Mouse (Mus musculus): Measurements from ENCODE around the gene Atp6v0b. TPM values are rescaled to one million over a fixed set of nuclear protein-coding genes. Genes with fewer than 3 reads are reported as not detected.

Atp6v0b gene
- polyA plus RNA-seq, 1 experiment from 2014 or later = 256 TPM

DNA sequence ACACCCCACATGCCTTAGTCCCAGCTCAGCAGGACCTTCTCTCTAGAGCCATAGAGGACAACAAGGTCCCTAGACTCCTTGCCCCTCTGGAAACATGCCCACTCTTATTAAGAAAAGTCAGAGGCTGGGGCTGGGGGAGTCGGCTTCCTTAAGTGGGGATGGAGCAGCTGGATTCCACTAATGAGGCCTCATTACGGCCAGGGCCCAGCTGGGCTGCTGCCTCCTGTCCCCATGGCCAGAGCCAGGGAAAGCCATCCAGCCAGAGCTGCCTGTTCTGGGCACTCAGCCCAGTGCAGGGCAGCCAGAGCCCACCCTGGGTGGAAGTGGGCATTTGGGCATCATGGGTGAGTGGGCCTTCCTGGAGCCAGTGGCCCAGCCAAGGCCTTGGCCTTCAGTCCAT, 40.1 kb downstream of the Atp6v0b start:
- Histone ChIP-seq H3K4me1 (peaks cover 24% of the 10 kb centered on the region), H3K27ac (replicated peaks) (peak overlapping the region; percentile 35), H3K4me3 (no peak overlapping the region), H3K36me3 (no peaks in the 10 kb centered on the region), H3K9ac (replicated peaks) (no peak overlapping the region), H3K4me2 (replicated peaks) (no peak overlapping the region), H3K9me3 (no peaks in the 10 kb centered on the region), H3K27me3 (peaks cover 3% of the 10 kb centered on the region; the same call in 1 of the 2 replicates)
- peak; percentile 55; the same call in 1 of the 2 replicates for ATAC-seq (ENCODE audit: low FRiP score, low read depth)
- WGBS = 54% methylated on average over 2 of the region's 2 CpGs

DNA sequence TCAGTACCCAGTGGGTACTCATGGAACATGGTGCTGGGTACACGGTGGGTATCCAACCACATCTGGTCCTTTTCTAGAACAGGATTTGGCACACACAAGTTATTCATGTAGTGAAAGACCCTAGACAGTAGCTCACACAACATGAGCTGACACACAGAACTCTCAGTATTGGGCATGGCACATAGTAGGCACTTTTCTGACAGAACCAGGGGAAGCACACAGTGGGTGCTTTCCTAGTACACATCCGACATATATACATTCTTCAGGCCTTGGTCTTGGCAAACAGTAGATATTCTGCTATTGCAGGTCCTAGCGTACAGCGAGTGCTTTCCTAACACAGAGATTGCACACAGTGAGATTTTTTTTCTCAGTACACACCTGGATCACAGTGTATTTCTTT, 40.9 kb downstream of the Atp6v0b start:
- H3K4me1 ChIP-seq = peaks cover 24% of the 10 kb centered on the region
- no peak overlapping the region for H3K9ac ChIP-seq (replicated peaks)
- no peaks in the 10 kb centered on the region for H3K9me3 ChIP-seq
- 97% methylated on average over 4 of the region's 4 CpGs for WGBS
- no peak overlapping the region for H3K4me2 ChIP-seq (replicated peaks)
- no peak for ATAC-seq (ENCODE audit: low FRiP score, low read depth)
- H3K4me3 ChIP-seq = no peak overlapping the region
- H3K27me3 ChIP-seq = peaks cover 3% of the 10 kb centered on the region; the same call in 1 of the 2 replicates
- H3K36me3 ChIP-seq = no peaks in the 10 kb centered on the region
- H3K27ac ChIP-seq (replicated peaks) = no peak overlapping the region

DNA sequence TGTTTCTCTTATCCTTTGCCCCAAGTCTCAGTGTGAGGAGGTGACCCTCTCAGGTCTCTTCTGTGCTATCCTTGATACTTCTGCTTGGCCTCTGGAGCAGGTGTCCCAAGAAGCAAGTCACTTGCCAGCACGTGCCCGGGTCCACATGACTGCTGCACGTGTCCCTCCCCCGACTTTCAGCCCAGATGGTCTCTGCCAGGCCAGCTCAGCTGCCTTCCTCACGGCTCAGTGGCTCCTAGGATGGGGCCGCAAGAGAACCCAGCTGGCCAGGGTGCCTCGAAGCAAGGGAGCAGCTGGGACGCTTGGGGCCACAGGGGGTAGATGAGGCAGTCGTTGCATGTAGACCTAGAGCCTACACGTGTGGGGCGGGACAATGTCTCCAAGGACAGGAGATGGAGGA, 41.8 kb downstream of the Atp6v0b start:
- H3K4me2 ChIP-seq (replicated peaks) = no peak overlapping the region
- WGBS = 74% methylated on average over 11 of the region's 11 CpGs
- H3K36me3 ChIP-seq = no peaks in the 10 kb centered on the region
- peaks cover 22% of the 10 kb centered on the region for H3K4me1 ChIP-seq
- H3K27me3 ChIP-seq = 0 out of 2 replicates have a peak, but pooled peaks cover 3% of the 10 kb centered on the region
- no peak overlapping the region for H3K27ac ChIP-seq (replicated peaks)
- no peak overlapping the region for H3K4me3 ChIP-seq
- no peak for ATAC-seq (ENCODE audit: low FRiP score, low read depth)
- no peaks in the 10 kb centered on the region for H3K9me3 ChIP-seq
- H3K9ac ChIP-seq (replicated peaks) = no peak overlapping the region

DNA sequence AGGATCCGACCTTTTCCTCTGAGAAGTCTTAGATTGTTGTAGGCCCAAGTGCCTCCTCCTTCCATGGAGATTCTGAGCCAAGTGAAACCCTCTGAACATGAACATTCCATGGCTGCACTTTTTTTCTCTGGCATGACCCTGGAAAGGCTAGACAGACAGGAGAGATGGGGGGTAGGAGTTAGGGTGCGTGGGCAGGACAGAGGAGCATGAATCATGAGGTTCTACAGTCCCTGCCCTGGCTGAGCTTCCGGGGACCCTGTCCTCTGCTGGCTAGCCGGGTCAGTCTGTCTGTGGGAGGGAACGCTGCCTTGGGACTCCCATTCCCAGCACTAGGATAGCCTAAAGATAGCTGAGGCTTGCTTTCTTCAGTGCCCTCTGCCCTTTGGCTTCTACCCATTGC, 42.7 kb downstream of the Atp6v0b start:
- no peak for ATAC-seq (ENCODE audit: low FRiP score, low read depth)
- Histone ChIP-seq H3K9me3 (no peaks in the 10 kb centered on the region), H3K36me3 (no peaks in the 10 kb centered on the region), H3K27me3 (0 out of 2 replicates have a peak, but pooled peaks cover 3% of the 10 kb centered on the region), H3K4me2 (replicated peaks) (no peak overlapping the region), H3K4me3 (no peak overlapping the region), H3K4me1 (peaks cover 14% of the 10 kb centered on the region), H3K9ac (replicated peaks) (no peak overlapping the region), H3K27ac (replicated peaks) (no peak overlapping the region)
- 88% methylated on average over 5 of the region's 5 CpGs for WGBS

DNA sequence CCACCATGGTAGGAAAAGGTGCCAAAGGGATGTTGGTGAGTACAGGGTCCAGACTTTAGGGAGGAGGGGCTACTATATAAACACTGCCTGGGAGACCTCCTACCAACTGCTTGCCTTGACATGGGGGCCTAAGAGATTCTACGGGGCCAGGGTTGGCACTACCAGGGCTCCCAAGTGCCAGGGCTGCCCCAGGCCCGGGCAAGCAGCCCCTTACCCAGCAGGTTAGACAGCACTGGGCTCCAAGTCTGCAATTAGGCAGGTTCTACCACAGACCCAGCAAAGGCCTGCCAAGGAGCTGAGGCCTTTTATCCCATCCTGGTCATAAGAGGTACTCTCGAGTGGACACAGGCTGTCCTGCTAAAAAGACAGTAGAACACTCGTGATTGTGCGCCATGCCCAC, 44.0 kb downstream of the Atp6v0b start:
- 81% methylated on average over 5 of the region's 5 CpGs for WGBS
- no peaks in the 10 kb centered on the region for H3K36me3 ChIP-seq
- peaks cover 6% of the 10 kb centered on the region; the same call in 1 of the 2 replicates for H3K4me1 ChIP-seq
- H3K27me3 ChIP-seq = no peaks in the 10 kb centered on the region
- H3K4me3 ChIP-seq = no peak overlapping the region
- no peak overlapping the region for H3K9ac ChIP-seq (replicated peaks)
- H3K4me2 ChIP-seq (replicated peaks) = no peak overlapping the region
- no peak for ATAC-seq (ENCODE audit: low FRiP score, low read depth)
- no peaks in the 10 kb centered on the region for H3K9me3 ChIP-seq
- H3K27ac ChIP-seq (replicated peaks) = no peak overlapping the region

DNA sequence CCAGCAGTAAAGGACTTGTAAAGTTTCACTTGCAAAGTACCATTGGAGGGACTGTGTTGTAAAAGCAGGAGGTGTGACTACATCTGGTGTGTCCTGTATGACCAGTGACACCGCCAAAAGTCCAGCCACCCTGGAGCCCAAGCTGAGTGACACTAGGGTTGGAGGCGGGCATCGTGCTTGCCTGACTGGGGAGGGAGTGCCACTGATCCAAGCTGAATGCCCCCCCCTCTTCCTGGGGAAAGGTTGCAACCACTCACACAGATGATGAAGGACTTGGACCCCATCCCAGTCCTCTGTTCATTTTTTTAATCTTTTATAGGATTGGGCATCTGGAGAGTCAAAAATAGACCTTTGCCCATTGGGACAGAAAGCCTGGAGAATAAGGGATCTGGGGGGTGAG, 45.6 kb downstream of the Atp6v0b start:
- Histone ChIP-seq H3K4me3 (no peak overlapping the region), H3K9me3 (no peaks in the 10 kb centered on the region), H3K36me3 (no peaks in the 10 kb centered on the region), H3K9ac (replicated peaks) (no peak overlapping the region), H3K27ac (replicated peaks) (no peak overlapping the region), H3K4me2 (replicated peaks) (no peak overlapping the region), H3K4me1 (peaks cover 7% of the 10 kb centered on the region; the same call in 1 of the 2 replicates), H3K27me3 (no peaks in the 10 kb centered on the region)
- WGBS = 85% methylated on average over 3 of the region's 3 CpGs
- no peak for ATAC-seq (ENCODE audit: low FRiP score, low read depth)

DNA sequence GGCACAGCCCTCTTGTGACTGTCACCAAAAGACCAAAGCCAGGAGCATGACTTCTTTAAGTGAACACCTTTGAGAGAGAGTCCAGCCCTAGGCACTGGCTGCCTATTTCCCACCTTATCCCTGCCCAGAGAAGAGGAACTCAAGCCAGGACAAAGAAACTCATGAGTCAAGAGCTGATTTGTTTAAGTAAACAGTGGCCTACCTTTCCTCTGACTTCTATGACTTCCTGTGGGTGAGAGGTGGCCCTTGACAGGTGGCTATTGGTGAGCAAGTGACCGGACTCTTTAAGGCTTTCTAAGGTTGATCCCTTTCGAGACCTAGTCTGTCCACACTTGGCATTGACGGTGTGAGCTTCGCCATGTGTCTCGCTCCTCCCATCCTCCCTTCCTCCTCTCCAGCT, 46.3 kb downstream of the Atp6v0b start:
- no peaks in the 10 kb centered on the region for H3K36me3 ChIP-seq
- H3K4me3 ChIP-seq = no peak overlapping the region
- 85% methylated on average over 5 of the region's 5 CpGs for WGBS
- no peak overlapping the region for H3K4me2 ChIP-seq (replicated peaks)
- no peak overlapping the region for H3K9ac ChIP-seq (replicated peaks)
- H3K4me1 ChIP-seq = peaks cover 7% of the 10 kb centered on the region; the same call in 1 of the 2 replicates
- ATAC-seq (ENCODE audit: low FRiP score, low read depth) = no peak
- H3K9me3 ChIP-seq = no peaks in the 10 kb centered on the region
- no peaks in the 10 kb centered on the region for H3K27me3 ChIP-seq
- no peak overlapping the region for H3K27ac ChIP-seq (replicated peaks)

DNA sequence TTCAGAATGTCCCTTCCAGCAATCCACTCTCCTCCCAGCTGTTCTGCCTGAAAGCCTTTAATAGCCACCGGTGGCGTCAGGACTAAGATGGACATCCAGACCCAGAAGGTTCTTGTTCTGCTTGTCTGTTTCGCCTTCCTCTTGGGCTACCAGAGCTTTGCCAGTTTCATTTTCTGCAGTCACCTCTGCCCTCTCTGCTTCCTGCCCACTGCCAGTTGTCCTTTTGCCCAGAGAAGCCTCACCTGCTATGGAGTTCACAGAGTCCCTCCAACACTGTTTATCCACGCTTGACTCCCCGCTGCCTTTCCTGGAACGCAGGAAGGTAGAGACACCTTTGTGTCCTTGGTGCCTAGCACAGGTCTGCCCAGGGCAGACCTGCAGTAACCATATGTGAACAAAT, 47.8 kb downstream of the Atp6v0b start:
- Histone ChIP-seq H3K9ac (replicated peaks) (no peak overlapping the region), H3K4me2 (replicated peaks) (no peak overlapping the region), H3K4me3 (no peak overlapping the region), H3K4me1 (peaks cover 13% of the 10 kb centered on the region; the same call in 1 of the 2 replicates), H3K36me3 (no peaks in the 10 kb centered on the region), H3K27ac (replicated peaks) (no peak overlapping the region), H3K9me3 (no peaks in the 10 kb centered on the region), H3K27me3 (peaks cover 4% of the 10 kb centered on the region)
- 82% methylated on average over 6 of the region's 6 CpGs for WGBS
- ATAC-seq (ENCODE audit: low FRiP score, low read depth) = no peak

DNA sequence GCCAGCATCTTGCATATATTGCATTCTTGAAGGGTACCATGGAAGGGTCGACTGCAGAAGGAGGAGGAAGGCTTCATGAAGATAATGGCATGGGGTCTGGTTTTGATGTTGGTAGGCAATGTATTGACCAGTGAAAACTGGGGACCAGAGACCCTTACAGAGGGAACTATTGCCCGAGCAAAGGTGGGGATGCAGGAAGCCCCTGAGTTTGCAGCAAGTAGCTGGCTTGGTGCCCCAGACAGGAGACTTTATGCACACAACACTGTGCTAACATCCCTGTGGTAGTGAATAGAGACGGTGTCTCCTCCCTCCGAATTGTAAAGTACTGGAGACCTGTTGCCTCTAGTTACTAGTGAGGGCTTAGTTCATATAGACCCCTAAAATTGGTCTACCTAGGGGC, 49.9 kb downstream of the Atp6v0b start:
- Histone ChIP-seq H3K9ac (replicated peaks) (no peak overlapping the region), H3K36me3 (no peaks in the 10 kb centered on the region), H3K4me1 (peaks cover 14% of the 10 kb centered on the region; the same call in 1 of the 2 replicates), H3K27ac (replicated peaks) (no peak overlapping the region), H3K9me3 (no peaks in the 10 kb centered on the region), H3K27me3 (peaks cover 15% of the 10 kb centered on the region), H3K4me2 (replicated peaks) (no peak overlapping the region), H3K4me3 (no peak overlapping the region)
- ATAC-seq (ENCODE audit: low FRiP score, low read depth) = no peak
- WGBS = 76% methylated on average over 4 of the region's 4 CpGs

DNA sequence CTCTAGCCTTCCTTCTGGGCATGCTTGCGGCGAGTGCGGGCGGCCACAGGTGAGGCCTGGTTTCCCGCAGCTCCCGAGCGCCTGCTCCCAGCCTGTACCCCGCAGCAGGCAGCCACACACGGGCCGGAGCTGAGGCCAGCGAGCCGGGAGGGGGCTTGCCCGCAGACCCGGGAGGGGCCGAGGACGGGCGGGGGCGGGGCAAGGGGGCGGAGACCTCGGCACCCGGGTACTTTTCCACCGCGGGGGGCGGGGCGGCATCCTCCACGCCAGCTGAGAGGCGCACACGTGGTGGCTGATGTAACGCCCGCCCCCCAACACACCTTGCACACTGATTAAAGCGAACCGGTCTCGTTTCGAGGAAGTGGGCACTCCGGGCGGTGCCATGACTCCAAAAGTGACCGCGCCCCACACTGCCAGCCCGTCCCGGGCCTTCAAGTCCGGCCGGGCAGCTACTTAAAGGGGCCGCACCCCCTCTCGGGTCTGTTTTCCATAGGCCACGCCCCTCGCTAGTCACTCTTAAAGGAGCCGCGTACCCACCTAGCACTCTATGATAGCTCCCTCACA, 50.8 kb downstream of the Atp6v0b start:
- Histone ChIP-seq H3K27me3 (peaks cover 22% of the 10 kb centered on the region), H3K36me3 (no peaks in the 10 kb centered on the region), H3K4me1 (peaks cover 14% of the 10 kb centered on the region; the same call in 1 of the 2 replicates), H3K4me3 (peak overlapping the region; percentile 75), H3K9ac (replicated peaks) (peak overlapping the region; percentile 86), H3K4me2 (replicated peaks) (peak overlapping the region; percentile 97), H3K27ac (replicated peaks) (peak overlapping the region; percentile 78), H3K9me3 (no peaks in the 10 kb centered on the region)
- WGBS = 1% methylated on average over 40 of the region's 48 CpGs
- ATAC-seq (ENCODE audit: low FRiP score, low read depth) = peak; percentile 90

DNA sequence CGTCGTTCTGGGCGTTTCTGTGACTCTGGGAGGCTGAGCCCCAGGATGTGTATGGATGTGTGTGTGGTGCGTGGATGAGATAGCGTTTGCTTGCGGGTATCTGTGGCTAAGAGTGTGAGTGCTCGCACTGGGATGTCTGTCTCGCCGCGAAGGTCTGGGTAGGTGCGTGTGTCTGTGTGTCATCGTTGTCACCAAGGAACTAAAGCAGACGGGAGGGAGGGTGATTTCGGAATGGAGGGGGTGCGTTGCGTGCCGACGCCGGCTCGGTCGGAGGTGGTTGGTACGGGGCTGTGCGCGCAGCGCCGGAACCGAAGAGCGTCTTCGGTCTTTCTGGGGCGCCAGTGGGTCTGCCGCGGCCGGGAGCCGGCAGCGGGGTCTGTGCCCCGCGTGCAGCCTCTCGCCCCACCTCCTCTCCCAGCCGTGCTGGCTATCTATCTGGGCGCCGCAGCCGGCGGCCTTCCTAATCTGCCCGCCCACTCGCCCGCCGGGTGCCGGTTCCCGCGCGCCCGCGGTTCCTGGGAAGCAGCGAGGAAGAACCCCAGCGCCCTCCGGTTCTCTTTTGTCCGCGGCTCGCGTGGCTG, 51.5 kb downstream of the Atp6v0b start:
- no peaks in the 10 kb centered on the region for H3K36me3 ChIP-seq
- H3K9me3 ChIP-seq = no peaks in the 10 kb centered on the region
- peaks cover 29% of the 10 kb centered on the region for H3K27me3 ChIP-seq
- peak overlapping the region; percentile 78 for H3K27ac ChIP-seq (replicated peaks)
- peak; percentile 24 for ATAC-seq (ENCODE audit: low FRiP score, low read depth)
- peaks cover 14% of the 10 kb centered on the region; the same call in 1 of the 2 replicates for H3K4me1 ChIP-seq
- H3K4me3 ChIP-seq = peak overlapping the region; percentile 75
- H3K9ac ChIP-seq (replicated peaks) = peak overlapping the region; percentile 86
- peak overlapping the region; percentile 97 for H3K4me2 ChIP-seq (replicated peaks)
- WGBS = under 1% methylated on average over 60 of the region's 60 CpGs

DNA sequence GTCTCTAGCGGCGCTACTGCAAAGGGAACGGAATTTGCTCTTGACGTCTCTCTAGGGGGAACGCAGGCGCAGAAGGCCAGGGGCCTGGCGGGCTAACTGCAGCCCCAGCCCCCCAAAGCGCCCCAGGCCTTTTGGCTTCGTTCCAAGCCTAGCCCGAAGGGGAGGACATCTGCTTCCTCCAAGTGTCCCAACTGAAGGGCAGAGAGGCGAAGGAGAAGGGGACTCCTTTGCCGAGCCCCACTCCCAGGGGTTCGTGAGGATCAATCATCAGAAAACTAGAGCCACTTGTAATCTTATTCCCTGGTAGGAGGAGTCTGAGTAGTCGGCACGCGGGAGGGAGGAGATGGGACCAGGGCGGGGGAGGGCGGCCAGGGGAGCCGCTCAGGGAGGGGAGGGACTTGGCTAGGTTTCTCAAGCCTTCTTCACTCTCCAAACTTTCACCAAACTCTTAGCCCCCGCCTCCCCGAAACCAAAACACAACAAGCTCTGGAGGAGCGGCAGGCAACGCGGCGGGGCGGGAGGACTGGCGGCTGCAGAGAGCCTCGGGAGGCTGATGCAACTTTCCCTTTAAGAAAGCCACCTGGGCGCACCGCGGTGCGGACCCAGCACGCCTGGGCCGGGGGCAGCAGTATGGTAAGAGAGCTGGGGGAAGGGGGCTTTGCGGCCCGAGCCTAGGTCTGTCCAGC, 52.1 kb downstream of the Atp6v0b start:
- under 1% methylated on average over 33 of the region's 36 CpGs for WGBS

More for the DNA sequence above, 52.1 kb downstream of the Atp6v0b start:
- H3K4me1 ChIP-seq = peaks cover 17% of the 10 kb centered on the region
- peak overlapping the region; percentile 97 for H3K4me2 ChIP-seq (replicated peaks)
- peak overlapping the region; percentile 78 for H3K27ac ChIP-seq (replicated peaks)
- H3K9ac ChIP-seq (replicated peaks) = peak overlapping the region; percentile 86
- peaks cover 35% of the 10 kb centered on the region for H3K27me3 ChIP-seq
- peak; percentile 25 for ATAC-seq (ENCODE audit: low FRiP score, low read depth)
- no peaks in the 10 kb centered on the region for H3K36me3 ChIP-seq
- H3K4me3 ChIP-seq = peak overlapping the region; percentile 75
- no peaks in the 10 kb centered on the region for H3K9me3 ChIP-seq

Data from midbrain, embryonic 12.5 days (tissue).